Mouse (Mus musculus) left cerebral cortex, postnatal 10 days (tissue): Measurements from ENCODE around the gene Plekhg1. TPM values are rescaled to one million over a fixed set of nuclear protein-coding genes. Genes with fewer than 3 reads are reported as not detected.

Source experiments
- DNase-seq, 2 experiments: peaks; one replicate each; pipeline ENCODE4 v3.0.0; 2021 to 2022; ENCODE audit warnings: low spot score in 2 of 2, mixed read lengths in 1 of 2; ENCODE audit errors: extremely low spot score in 1 of 2
- intact Hi-C: fragments of 180-260 bp; cut with DNase I; formaldehyde crosslinking; loops from one replicate; pipeline ENCODE4 v1.15.1; 2025
- total RNA-seq, 2 experiments: library from RNA; stranded (reverse); gene quantifications; 2 replicates each; pipeline ENCODE4 v1.2.3; 2021

The Plekhg1 gene
- total RNA-seq, 2 experiments from 2014 or later: 13.1 to 17.9 TPM

- no peak for DNase-seq
- intact Hi-C loops: no loop called here
Observed at GRCm38 (mm10) chr10:3810476-3811273, 70.5 kb downstream of the Plekhg1 start.

DNA sequence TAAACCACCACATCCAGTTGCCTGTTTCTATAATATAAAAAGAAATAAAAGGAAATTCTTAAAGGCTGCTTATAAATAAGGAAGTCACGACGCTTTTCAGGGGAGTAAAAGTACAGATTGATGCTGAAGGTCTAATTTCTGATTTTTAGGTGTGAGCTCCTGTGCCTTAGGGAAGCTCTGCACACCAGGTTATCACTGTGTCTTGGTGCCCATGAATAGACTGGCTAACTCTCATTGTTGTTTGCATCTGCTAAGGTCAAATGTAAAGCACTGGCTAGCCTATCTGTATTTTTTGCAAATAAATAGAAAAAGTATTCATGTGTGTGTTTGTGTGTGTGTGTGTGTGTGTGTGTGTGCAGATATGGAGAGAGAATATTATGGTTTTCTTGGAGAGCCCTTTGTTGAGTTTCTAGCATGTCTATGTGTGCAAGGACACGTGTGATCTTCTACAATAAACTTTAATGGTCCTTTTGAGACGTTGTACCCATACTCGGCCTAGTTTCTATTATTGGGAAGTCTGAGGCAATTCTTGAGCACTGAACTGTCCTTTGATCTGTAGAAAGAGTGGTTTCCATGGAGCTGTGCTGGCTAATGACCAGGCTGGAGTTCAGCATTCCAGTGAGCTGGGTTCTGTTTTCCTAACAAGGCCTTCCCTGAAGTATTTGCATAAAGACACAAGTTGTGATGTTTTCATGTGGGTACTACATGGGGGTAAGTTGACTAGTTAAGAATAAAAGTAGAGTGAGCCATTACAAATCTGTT is 79.0 kb downstream of the Plekhg1 start:
- peak; percentile 46 to 69 for DNase-seq
- intact Hi-C loops: no loop called here

DNA sequence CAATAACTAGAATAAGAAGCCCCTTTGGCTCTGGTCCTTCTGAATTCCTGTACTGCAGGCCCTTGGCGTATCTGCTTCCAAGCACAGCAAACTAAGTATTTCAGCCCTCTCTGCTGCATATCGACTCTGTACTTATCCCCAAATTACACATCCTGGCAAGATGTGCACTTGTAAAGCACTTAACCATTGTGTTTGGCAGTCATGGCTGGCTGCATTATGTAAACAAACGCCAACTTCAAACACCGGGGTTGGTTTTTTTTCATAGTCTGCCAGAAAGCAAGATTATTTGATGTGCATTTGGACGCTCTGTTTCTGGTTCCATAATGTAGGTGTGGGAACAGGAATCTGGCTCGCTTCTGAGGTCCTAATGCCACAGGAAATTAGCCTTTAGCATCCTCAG is 83.7 kb downstream of the Plekhg1 start:
- no peak for DNase-seq
- intact Hi-C loops: no loop called here

DNA sequence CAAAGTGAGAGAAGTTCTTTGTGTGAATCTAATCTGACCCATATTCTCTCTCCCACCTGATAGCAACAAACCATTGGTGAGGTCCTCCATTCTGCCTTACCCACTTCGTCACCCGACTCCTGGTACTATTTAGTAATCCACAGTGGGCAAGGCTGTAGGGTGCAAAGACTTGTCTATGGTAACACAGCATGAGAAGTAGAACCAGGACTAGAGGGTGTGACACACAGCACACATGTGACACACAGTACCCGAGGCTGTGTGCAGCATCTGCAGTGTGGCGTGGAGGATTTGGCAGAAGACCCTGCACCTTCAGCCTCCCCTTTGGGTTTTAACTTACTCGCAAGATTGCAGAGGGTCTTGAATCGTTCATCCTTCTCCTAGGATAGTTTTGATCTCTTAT is 85.9 kb downstream of the Plekhg1 start:
- intact Hi-C loops: no loop called here
- no peak for DNase-seq

DNA sequence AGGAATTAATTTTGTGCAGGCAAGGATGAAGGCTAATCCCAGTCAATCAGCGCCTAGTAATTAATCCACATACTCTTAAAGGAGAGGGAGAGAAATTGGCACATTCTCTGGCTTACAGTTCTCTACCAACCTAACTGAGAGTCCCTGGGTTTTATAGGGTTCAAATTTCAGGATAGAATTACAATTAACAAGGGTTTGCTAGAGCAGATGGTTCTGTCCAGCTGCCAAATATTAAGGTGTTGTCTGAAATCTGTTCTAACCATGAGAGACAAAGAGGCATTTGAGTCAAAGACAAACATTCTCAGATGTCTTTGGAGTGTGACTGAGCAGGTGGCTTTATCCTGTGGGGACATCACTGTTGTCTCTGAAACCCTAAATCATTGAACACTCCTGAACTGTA is 87.2 kb downstream of the Plekhg1 start:
- intact Hi-C loops: no loop called here
- DNase-seq: no peak

GRCm38 (mm10) chr10:3829472-3829871 is 89.3 kb downstream of the Plekhg1 start:
- intact Hi-C loops: no loop called here
- DNase-seq: no peak

DNA sequence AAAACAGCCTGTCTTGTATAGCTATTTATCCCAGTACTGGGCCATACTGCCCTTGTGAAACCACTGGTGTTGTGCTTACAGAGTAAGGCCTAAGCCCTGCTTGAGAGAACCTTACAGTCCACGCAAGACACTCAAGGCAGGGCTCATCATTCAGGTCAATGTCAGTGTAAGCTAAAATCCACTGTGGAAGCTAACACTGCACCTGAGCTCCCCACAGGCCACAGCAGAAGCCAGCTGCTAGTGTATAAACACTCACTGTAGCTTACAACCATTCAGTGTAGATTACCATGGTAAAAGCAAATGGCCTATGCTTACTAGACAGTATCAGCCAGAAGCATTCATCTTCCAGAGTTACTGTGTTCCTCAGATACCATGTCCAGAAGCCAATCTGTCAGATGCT is 90.5 kb downstream of the Plekhg1 start:
- DNase-seq: no peak
- intact Hi-C loops: no loop called here

GRCm38 (mm10) chr10:3831597-3832351 is 91.6 kb downstream of the Plekhg1 start:
- intact Hi-C loops: no loop called here
- DNase-seq: peak in 1 of 2 experiments; percentile 38

DNA sequence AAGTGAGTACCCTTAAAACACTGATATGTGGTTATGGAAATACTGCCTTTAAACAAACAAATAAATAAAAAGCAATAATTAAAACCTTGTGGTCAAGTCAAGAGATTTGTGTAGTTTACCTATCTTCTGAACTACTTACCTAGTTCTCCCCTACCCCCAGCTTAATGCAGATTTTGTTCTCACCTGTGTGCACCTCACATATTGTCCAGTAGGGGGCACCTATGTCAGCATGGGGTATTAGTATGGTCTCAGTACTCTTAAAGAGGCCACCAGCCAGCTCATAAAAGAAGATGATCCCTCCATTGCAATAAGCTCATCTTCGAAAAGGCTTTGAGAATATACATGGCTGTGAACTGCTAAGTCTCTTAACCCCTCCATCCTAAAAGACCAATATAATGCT is 93.9 kb downstream of the Plekhg1 start:
- no peak for DNase-seq
- intact Hi-C loops: no loop called here

DNA sequence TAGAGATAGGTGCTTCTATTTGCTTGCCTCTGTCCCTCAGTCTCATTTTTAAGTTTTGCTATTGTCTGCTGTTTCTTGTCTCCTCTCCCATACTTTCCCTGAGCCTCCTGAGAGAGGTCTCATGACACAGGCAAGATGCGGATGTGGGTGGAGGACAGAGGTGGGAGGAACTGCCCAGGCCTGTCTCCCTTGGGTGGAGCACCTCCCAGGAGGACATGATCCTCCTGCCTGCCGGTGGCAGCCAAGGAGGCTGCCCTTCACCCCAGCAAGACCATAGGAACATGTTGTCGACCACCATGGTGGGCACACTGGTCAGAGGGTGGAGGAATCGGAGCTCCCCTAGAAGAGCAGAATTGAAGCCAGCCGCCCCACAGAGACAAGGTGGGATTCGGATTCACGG is 94.5 kb downstream of the Plekhg1 start:
- no peak for DNase-seq
- intact Hi-C loops: no loop called here

GRCm38 (mm10) chr10:3835616-3836015 is 95.5 kb downstream of the Plekhg1 start:
- DNase-seq: peak in 1 of 2 experiments; percentile 72
- intact Hi-C loops: no loop called here

DNA sequence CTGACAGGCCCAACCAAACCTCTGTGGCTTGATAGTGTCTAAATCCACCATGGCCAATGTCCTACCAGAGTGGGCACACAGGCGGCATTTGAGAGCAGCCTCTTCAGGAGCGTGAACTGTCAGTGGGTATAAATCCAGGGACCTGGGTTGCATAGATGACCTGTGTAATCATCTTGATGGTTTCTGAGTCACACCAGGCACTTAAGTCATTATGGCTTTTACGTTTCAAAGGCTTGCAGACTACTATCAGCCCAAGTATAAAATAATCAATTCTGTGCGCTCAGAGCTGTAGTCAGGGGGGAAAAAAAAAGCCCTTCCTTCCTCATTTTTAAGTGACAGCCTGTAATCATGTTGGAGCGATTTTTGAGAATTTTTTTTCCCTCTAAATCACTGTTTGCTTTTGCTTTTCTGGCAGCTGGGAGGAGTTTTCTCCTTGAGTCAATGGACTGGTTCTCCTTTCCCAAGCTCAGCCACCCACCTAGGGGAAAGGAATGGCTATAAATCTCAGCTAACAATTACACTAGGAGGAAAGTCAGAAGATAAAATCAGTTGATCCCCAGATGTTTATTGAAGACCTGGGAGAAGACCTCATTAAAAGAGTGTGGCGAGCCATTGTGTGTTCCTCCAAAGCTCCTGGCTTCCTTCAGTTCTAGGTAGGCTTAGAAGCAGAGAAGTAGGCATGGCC is 99.7 kb downstream of the Plekhg1 start:
- intact Hi-C loops: no loop called here
- no peak for DNase-seq

- no peak for DNase-seq
- intact Hi-C loops: no loop called here
Observed at GRCm38 (mm10) chr10:3844430-3844829, 104.3 kb downstream of the Plekhg1 start.

DNA sequence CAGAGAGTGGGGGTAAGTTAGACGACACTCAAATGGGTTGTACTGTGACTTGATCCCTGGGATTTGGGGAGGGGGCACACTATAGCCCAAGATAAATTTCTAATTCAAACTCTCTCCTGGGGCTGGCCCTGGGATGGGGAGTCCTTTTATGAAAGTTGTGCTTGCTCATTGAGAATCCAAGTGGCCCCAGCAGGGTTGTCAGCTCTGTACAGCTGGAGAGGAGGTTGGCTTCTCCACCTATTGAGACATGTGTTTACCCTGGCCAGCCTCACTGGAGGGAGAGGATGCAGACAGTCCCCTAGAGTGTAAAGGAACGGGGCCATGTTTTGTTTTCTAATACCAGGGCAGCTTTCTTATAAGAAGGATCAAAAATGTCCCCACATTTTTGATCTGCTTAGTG is 106.9 kb downstream of the Plekhg1 start:
- peak in 1 of 2 experiments; percentile 40 for DNase-seq
- intact Hi-C loops: no loop called here

DNA sequence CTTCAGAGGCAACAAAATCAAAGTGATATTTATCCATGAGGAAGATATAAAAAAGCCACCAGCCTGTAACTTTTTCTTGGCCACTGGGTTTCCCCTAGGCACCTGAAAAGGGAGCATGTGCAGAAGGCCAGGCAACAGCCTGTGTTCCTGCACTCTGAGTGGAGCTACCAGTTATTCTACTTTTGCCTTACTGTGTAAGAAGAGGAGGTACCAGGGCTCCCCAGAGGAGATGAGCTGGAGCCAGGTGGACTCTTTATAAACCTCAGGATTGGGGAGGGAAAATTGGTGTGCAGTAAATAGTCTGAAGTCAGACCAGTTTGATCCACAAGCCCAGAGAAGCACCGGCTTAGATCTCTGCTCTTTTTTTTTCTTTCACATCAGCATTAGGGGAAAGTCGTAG is 111.3 kb downstream of the Plekhg1 start:
- intact Hi-C loops: no loop called here

GRCm38 (mm10) chr10:3852733-3853132 is 112.6 kb downstream of the Plekhg1 start:
- intact Hi-C loops: no loop called here
- DNase-seq: no peak

More for the DNA sequence above, 111.3 kb downstream of the Plekhg1 start:
- DNase-seq: no peak

DNA sequence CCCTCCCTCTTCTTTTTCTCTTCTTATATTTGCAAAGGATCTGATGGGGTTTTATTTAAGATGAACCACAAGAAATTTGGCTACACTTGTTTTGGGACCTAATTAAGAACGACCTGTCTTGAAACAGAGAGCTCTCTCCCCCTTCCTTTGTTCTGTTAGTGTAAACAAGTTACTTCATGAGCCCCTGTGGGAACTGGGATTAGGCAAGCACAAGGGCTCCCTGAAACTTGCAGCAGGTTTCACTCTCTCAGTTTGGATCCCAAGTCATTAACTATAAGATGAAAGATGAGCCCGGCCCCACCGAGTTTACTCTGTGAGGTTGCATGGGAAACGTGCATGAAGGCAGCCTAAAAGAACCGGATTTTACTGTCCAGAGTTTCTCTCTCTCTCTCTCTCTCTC is 117.7 kb downstream of the Plekhg1 start:
- intact Hi-C loops: no loop called here
- no peak for DNase-seq

- no peak for DNase-seq
- intact Hi-C loops: no loop called here
Observed at GRCm38 (mm10) chr10:3858437-3858836, 118.3 kb downstream of the Plekhg1 start.
